Mouse (Mus musculus) megakaryocyte, embryonic 14.5 days (primary cell): ENCODE results near the gene Phyhipl.

Experiments used
- FLI1 ChIP-seq: IDR thresholded peaks from 2 replicates; pipeline ENCODE4 v1.6.1; 2012; ENCODE audit warnings: low read length, inconsistent platforms, mixed read lengths
- GATA1 ChIP-seq: IDR thresholded peaks from 3 replicates; pipeline ENCODE4 v1.6.1; 2012; ENCODE audit warnings: mixed read lengths, low read length, inconsistent platforms, borderline replicate concordance

- no peak for TF ChIP-seq FLI1
- TF ChIP-seq GATA1 = no peak
Observed at GRCm38 (mm10) chr10:70537694-70538093, 118.1 kb downstream of the Phyhipl start.
